Mouse (Mus musculus): ENCODE results near the gene Xlr5b. TPM values are rescaled to one million over a fixed set of nuclear protein-coding genes. Genes with fewer than 3 reads are reported as not detected.

Gene Xlr5b
- not detected for polyA plus RNA-seq (2017; shearing (Covaris generic))

GRCm38 (mm10) chrX:73148496-73148895, at the start of gene Xlr5b:
Gene Xlr5b (plus strand): TSS chrX:73148796.

GRCm38 (mm10) chrX:73116747-73117146, 31.8 kb upstream of the Xlr5b start, which contains the start of gene Gm14685:
Gene Gm14685 (plus strand): TSS chrX:73117047.

GRCm38 (mm10) chrX:73149350-73149749, 754 bp downstream of the Xlr5b start, which contains the start of gene DXBay18:
Gene DXBay18 (minus strand): TSS chrX:73149450.

GRCm38 (mm10) chrX:73176889-73177288, 28.3 kb downstream of the Xlr5b start, which contains the start of gene Spin2d:
Gene Spin2d (minus strand): TSS chrX:73176989.

GRCm38 (mm10) chrX:73191934-73192333, 43.3 kb downstream of the Xlr5b start, which contains the start of gene Xlr3b:
Gene Xlr3b (plus strand): TSS chrX:73192207.

Other genes starting within 250 kb of the Xlr5b start
- gene Cetn2, start 230.4 kb upstream of the Xlr5b start, polyA plus RNA-seq (2017; shearing (Covaris generic)): 100 to 1,000 TPM; 115 to 118 TPM
- gene Nsdhl, start 230.2 kb upstream of the Xlr5b start, polyA plus RNA-seq (2017; shearing (Covaris generic)): 10 to 100 TPM; 17.5 to 17.8 TPM
- under 1 TPM in 1 of 2 experiments, not detected in 1; 0.77 TPM for gene Zfp185, start 161.5 kb upstream of the Xlr5b start, polyA plus RNA-seq (2017; shearing (Covaris generic))
- under 1 TPM in 1 of 2 experiments, not detected in 1; 0.88 TPM for gene Pnma5, start 111.7 kb upstream of the Xlr5b start, polyA plus RNA-seq (2017; shearing (Covaris generic))
- gene Pnma3, start 84.0 kb upstream of the Xlr5b start, polyA plus RNA-seq (2017; shearing (Covaris generic)): not detected
- 10 to 100 TPM; 77.0 to 88.6 TPM for gene Xlr4a, start 66.3 kb upstream of the Xlr5b start, polyA plus RNA-seq (2017; shearing (Covaris generic))
- 1 to 10 TPM; 1.8 to 3.7 TPM for gene Xlr3a, start 51.7 kb upstream of the Xlr5b start, polyA plus RNA-seq (2017; shearing (Covaris generic))
- under 1 TPM in 1 of 2 experiments, not detected in 1; 0.71 TPM for gene Gm14685, start 31.7 kb upstream of the Xlr5b start, polyA plus RNA-seq (2017; shearing (Covaris generic))
- gene DXBay18, start 654 bp downstream of the Xlr5b start, polyA plus RNA-seq (2017; shearing (Covaris generic)): under 1 TPM in 1 of 2 experiments, not detected in 1; 0.65 TPM
- gene Spin2d, start 28.2 kb downstream of the Xlr5b start, polyA plus RNA-seq (2017; shearing (Covaris generic)): not detected
- 10 to 100 TPM; 26.2 to 30.7 TPM for gene Xlr3b, start 43.4 kb downstream of the Xlr5b start, polyA plus RNA-seq (2017; shearing (Covaris generic))
- gene Xlr4b, start 65.5 kb downstream of the Xlr5b start, polyA plus RNA-seq (2017; shearing (Covaris generic)): 100 to 1,000 TPM; 124 to 139 TPM
- 10 to 100 TPM; 21.8 to 26.9 TPM for gene F8a, start 79.5 kb downstream of the Xlr5b start, polyA plus RNA-seq (2017; shearing (Covaris generic))
- 10 to 100 TPM; 49.4 to 76.7 TPM for gene Xlr4c, start 94.3 kb downstream of the Xlr5b start, polyA plus RNA-seq (2017; shearing (Covaris generic))
- gene Xlr3c, start 116.6 kb downstream of the Xlr5b start, polyA plus RNA-seq (2017; shearing (Covaris generic)): not detected
- gene Xlr5a, start 144.2 kb downstream of the Xlr5b start, polyA plus RNA-seq (2017; shearing (Covaris generic)): under 1 TPM in 1 of 2 experiments, not detected in 1; 0.31 TPM
- gene Xlr5c, start 144.2 kb downstream of the Xlr5b start, polyA plus RNA-seq (2017; shearing (Covaris generic)): under 1 TPM in 1 of 2 experiments, not detected in 1; 0.22 TPM
- gene Gm45015, start 188.0 kb downstream of the Xlr5b start, polyA plus RNA-seq (2017; shearing (Covaris generic)): under 1 TPM in 1 of 2 experiments, not detected in 1; 0.21 TPM
- 10 to 100 TPM in 1 of 2 experiments, 1 to 10 TPM in 1; 8.9 to 14.7 TPM for gene Zfp275, start 193.8 kb downstream of the Xlr5b start, polyA plus RNA-seq (2017; shearing (Covaris generic))
- not detected for gene Gm18336, start 249.9 kb downstream of the Xlr5b start, polyA plus RNA-seq (2017; shearing (Covaris generic))